Mouse (Mus musculus): ENCODE measurements around the gene Thtpa. TPM values are rescaled to one million over a fixed set of nuclear protein-coding genes. Genes with fewer than 3 reads are reported as not detected.

The Thtpa gene
- polyA plus RNA-seq, 1 experiment: 13.8 TPM

GRCm38 (mm10) chr14:55109048-55109873 is 14.7 kb downstream of the Thtpa start:
- no peak overlapping the region for H3K4me3 ChIP-seq (replicated peaks; ENCODE audit: insufficient read depth, low read depth, low read length)
- peak overlapping the region; percentile 71 for H3K27ac ChIP-seq (ENCODE audit: insufficient read depth, low read length)
- H3K27me3 ChIP-seq (ENCODE audit: control insufficient read depth, insufficient read depth, low read length): no peaks in the 10 kb centered on the region
- WGBS: 15% methylated on average over 21 of the region's 21 CpGs
- TF ChIP-seq CTCF (IDR thresholded peaks at IDR 0.05; ENCODE audit: borderline replicate concordance, insufficient read depth, low read depth, low read length): no peak
- TF ChIP-seq POLR2A (IDR thresholded peaks at IDR 0.05; ENCODE audit: borderline replicate concordance, insufficient read depth, low read length): no peak
- peak; percentile 42 to 52 for DNase-seq
- H3K4me1 ChIP-seq (ENCODE audit: control insufficient read depth, insufficient read depth, low read length): peaks cover 53% of the 10 kb centered on the region

GRCm38 (mm10) chr14:55110076-55110475 is 15.5 kb downstream of the Thtpa start:
- Histone ChIP-seq H3K4me3 (replicated peaks; ENCODE audit: insufficient read depth, low read depth, low read length) (no peak overlapping the region), H3K27ac (ENCODE audit: insufficient read depth, low read length) (no peak overlapping the region), H3K4me1 (ENCODE audit: control insufficient read depth, insufficient read depth, low read length) (peaks cover 53% of the 10 kb centered on the region), H3K27me3 (ENCODE audit: control insufficient read depth, insufficient read depth, low read length) (no peaks in the 10 kb centered on the region)
- TF ChIP-seq POLR2A (IDR thresholded peaks at IDR 0.05; ENCODE audit: borderline replicate concordance, insufficient read depth, low read length) (no peak), CTCF (IDR thresholded peaks at IDR 0.05; ENCODE audit: borderline replicate concordance, insufficient read depth, low read depth, low read length) (no peak)
- WGBS: 38% methylated on average over 9 of the region's 9 CpGs
- DNase-seq: peak in 1 of 2 experiments; percentile 27

GRCm38 (mm10) chr14:55111720-55112119 is 17.1 kb downstream of the Thtpa start:
- no peaks in the 10 kb centered on the region for H3K27me3 ChIP-seq (ENCODE audit: control insufficient read depth, insufficient read depth, low read length)
- WGBS: 32% methylated on average over 2 of the region's 2 CpGs
- peak; percentile 59 to 74 for DNase-seq
- no peak for TF ChIP-seq CTCF (IDR thresholded peaks at IDR 0.05; ENCODE audit: borderline replicate concordance, insufficient read depth, low read depth, low read length)
- no peak for TF ChIP-seq POLR2A (IDR thresholded peaks at IDR 0.05; ENCODE audit: borderline replicate concordance, insufficient read depth, low read length)
- H3K4me3 ChIP-seq (replicated peaks; ENCODE audit: insufficient read depth, low read depth, low read length): no peak overlapping the region
- H3K27ac ChIP-seq (ENCODE audit: insufficient read depth, low read length): no peak overlapping the region
- peaks cover 49% of the 10 kb centered on the region for H3K4me1 ChIP-seq (ENCODE audit: control insufficient read depth, insufficient read depth, low read length)

GRCm38 (mm10) chr14:55113351-55113974 is 18.9 kb downstream of the Thtpa start:
- Histone ChIP-seq H3K27ac (ENCODE audit: insufficient read depth, low read length) (peak overlapping the region; percentile 70), H3K27me3 (ENCODE audit: control insufficient read depth, insufficient read depth, low read length) (no peaks in the 10 kb centered on the region), H3K4me3 (replicated peaks; ENCODE audit: insufficient read depth, low read depth, low read length) (peak overlapping the region; percentile 11), H3K4me1 (ENCODE audit: control insufficient read depth, insufficient read depth, low read length) (peaks cover 47% of the 10 kb centered on the region)
- WGBS: 49% methylated on average over 51 of the region's 51 CpGs
- no peak for TF ChIP-seq CTCF (IDR thresholded peaks at IDR 0.05; ENCODE audit: borderline replicate concordance, insufficient read depth, low read depth, low read length)
- no peak for TF ChIP-seq POLR2A (IDR thresholded peaks at IDR 0.05; ENCODE audit: borderline replicate concordance, insufficient read depth, low read length)
- peak; percentile 51 to 64 for DNase-seq

GRCm38 (mm10) chr14:55113975-55114645 is 19.5 kb downstream of the Thtpa start:
- Histone ChIP-seq H3K4me1 (ENCODE audit: control insufficient read depth, insufficient read depth, low read length) (peaks cover 46% of the 10 kb centered on the region), H3K27me3 (ENCODE audit: control insufficient read depth, insufficient read depth, low read length) (no peaks in the 10 kb centered on the region), H3K4me3 (replicated peaks; ENCODE audit: insufficient read depth, low read depth, low read length) (peak overlapping the region; percentile 99), H3K27ac (ENCODE audit: insufficient read depth, low read length) (peak overlapping the region; percentile 70)
- DNase-seq: peak; percentile 75 to 82
- TF ChIP-seq CTCF (IDR thresholded peaks at IDR 0.05; ENCODE audit: borderline replicate concordance, insufficient read depth, low read depth, low read length): peak; percentile 38; the same call in 1 of the 2 replicates
- peak; percentile 27; the same call in 1 of the 2 replicates for TF ChIP-seq POLR2A (IDR thresholded peaks at IDR 0.05; ENCODE audit: borderline replicate concordance, insufficient read depth, low read length)
- 7% methylated on average over 26 of the region's 26 CpGs for WGBS

GRCm38 (mm10) chr14:55114759-55115701 is 20.4 kb downstream of the Thtpa start:
- H3K4me3 ChIP-seq (replicated peaks; ENCODE audit: insufficient read depth, low read depth, low read length): peak overlapping the region; percentile 99
- no peaks in the 10 kb centered on the region for H3K27me3 ChIP-seq (ENCODE audit: control insufficient read depth, insufficient read depth, low read length)
- under 1% methylated on average over 76 of the region's 78 CpGs for WGBS
- 0 out of 2 replicates have a peak, but pooled peaks have one; percentile 9 for TF ChIP-seq POLR2A (IDR thresholded peaks at IDR 0.05; ENCODE audit: borderline replicate concordance, insufficient read depth, low read length)
- TF ChIP-seq CTCF (IDR thresholded peaks at IDR 0.05; ENCODE audit: borderline replicate concordance, insufficient read depth, low read depth, low read length): peak; percentile 39; the same call in 1 of the 2 replicates
- DNase-seq: peak; percentile 84 to 85
- H3K27ac ChIP-seq (ENCODE audit: insufficient read depth, low read length): peak overlapping the region; percentile 98
- peaks cover 40% of the 10 kb centered on the region for H3K4me1 ChIP-seq (ENCODE audit: control insufficient read depth, insufficient read depth, low read length)
